Mouse (Mus musculus): Measurements from ENCODE around the gene Rhox4c. TPM values are rescaled to one million over a fixed set of nuclear protein-coding genes. Genes with fewer than 3 reads are reported as not detected.
"Not testable (repeated sequence)": the region's sequence is repeated elsewhere in the genome, so short reads cannot be mapped to it uniquely, and the experiment has no call there.

Gene Rhox4c
- polyA plus RNA-seq (2015; fragmentation: Nextera tagmentation; extraction: Ambion mirVana): not detected in 2 replicates

- H3K4me2 ChIP-seq; H3K36me3 ChIP-seq; ATAC-seq (ENCODE audit: low FRiP score); H3K9ac ChIP-seq; H3K4me1 ChIP-seq (replicated peaks); H3K27ac ChIP-seq; H3K27me3 ChIP-seq; H3K9me3 ChIP-seq; H3K4me3 ChIP-seq: not testable (repeated sequence)
- WGBS: 95% methylated on average over 14 of the region's 14 CpGs
Measured at GRCm38 (mm10) chrX:37480037-37480436, at the start of gene Rhox4c. TSS of gene Rhox4c (plus strand) at chrX:37480337.

GRCm38 (mm10) chrX:37432194-37432593 lies 47.9 kb upstream of the Rhox4c start, which contains the start of gene Rhox4b:
TSS of gene Rhox4b (plus strand) at chrX:37432494.
- WGBS: 90% methylated on average over 14 of the region's 15 CpGs
- not testable (repeated sequence) for H3K9ac ChIP-seq; H3K36me3 ChIP-seq; H3K27me3 ChIP-seq; H3K4me3 ChIP-seq; H3K27ac ChIP-seq; H3K4me1 ChIP-seq (replicated peaks); H3K9me3 ChIP-seq; ATAC-seq (ENCODE audit: low FRiP score); H3K4me2 ChIP-seq

- H3K9ac ChIP-seq; H3K4me3 ChIP-seq; H3K4me2 ChIP-seq; H3K36me3 ChIP-seq; H3K4me1 ChIP-seq (replicated peaks); H3K27ac ChIP-seq; H3K9me3 ChIP-seq; H3K27me3 ChIP-seq; ATAC-seq (ENCODE audit: low FRiP score): not testable (repeated sequence)
- 95% methylated on average over 7 of the region's 10 CpGs for WGBS
Measured at GRCm38 (mm10) chrX:37453380-37453779, 26.8 kb upstream of the Rhox4c start, which contains the start of gene Rhox2c. TSS of gene Rhox2c (plus strand) at chrX:37453680.

GRCm38 (mm10) chrX:37458285-37458684 lies 21.9 kb upstream of the Rhox4c start, which contains the start of gene Rhox3c:
TSS of gene Rhox3c (plus strand) at chrX:37458585.
- ATAC-seq (ENCODE audit: low FRiP score); H3K4me3 ChIP-seq; H3K27me3 ChIP-seq; H3K9ac ChIP-seq; H3K36me3 ChIP-seq; H3K27ac ChIP-seq; H3K9me3 ChIP-seq; H3K4me1 ChIP-seq (replicated peaks); H3K4me2 ChIP-seq: not testable (repeated sequence)
- WGBS: 90% methylated on average over 3 of the region's 4 CpGs

- H3K4me2 ChIP-seq; H3K9me3 ChIP-seq; ATAC-seq (ENCODE audit: low FRiP score); H3K9ac ChIP-seq; H3K36me3 ChIP-seq; H3K27ac ChIP-seq; H3K4me1 ChIP-seq (replicated peaks); H3K4me3 ChIP-seq; H3K27me3 ChIP-seq: not testable (repeated sequence)
- WGBS: 91% methylated on average over 16 of the region's 18 CpGs
Measured at GRCm38 (mm10) chrX:37514059-37514458, 33.9 kb downstream of the Rhox4c start, which contains the start of gene Rhox4d. TSS of gene Rhox4d (plus strand) at chrX:37514359.

- not testable (repeated sequence) for H3K9ac ChIP-seq; H3K27me3 ChIP-seq; H3K4me3 ChIP-seq; H3K4me1 ChIP-seq (replicated peaks); H3K36me3 ChIP-seq; H3K27ac ChIP-seq; ATAC-seq (ENCODE audit: low FRiP score); H3K9me3 ChIP-seq; H3K4me2 ChIP-seq
- WGBS: 93% methylated on average over 3 of the region's 8 CpGs
Measured at GRCm38 (mm10) chrX:37530152-37530551, 50.0 kb downstream of the Rhox4c start, which contains the start of gene Rhox2e. TSS of gene Rhox2e (plus strand) at chrX:37530452.

Other genes with a start within 250 kb of the Rhox4c start
- gene Rhox2a, start 235.4 kb upstream of the Rhox4c start, polyA plus RNA-seq (2015; fragmentation: Nextera tagmentation; extraction: Ambion mirVana): 0.32 TPM in 1 of 2 replicates, not detected in the other
- gene Rhox3a, start 230.4 kb upstream of the Rhox4c start, polyA plus RNA-seq (2015; fragmentation: Nextera tagmentation; extraction: Ambion mirVana): not detected in 2 replicates
- gene Rhox4a, start 215.0 kb upstream of the Rhox4c start, polyA plus RNA-seq (2015; fragmentation: Nextera tagmentation; extraction: Ambion mirVana): not detected in 2 replicates
- gene Rhox3a2, start 100.3 kb upstream of the Rhox4c start, polyA plus RNA-seq (2015; fragmentation: Nextera tagmentation; extraction: Ambion mirVana): not detected in 2 replicates
- gene Rhox4a2, start 89.5 kb upstream of the Rhox4c start, polyA plus RNA-seq (2015; fragmentation: Nextera tagmentation; extraction: Ambion mirVana): not detected in 2 replicates
- not detected in 2 replicates for gene Rhox2b, start 68.3 kb upstream of the Rhox4c start, polyA plus RNA-seq (2015; fragmentation: Nextera tagmentation; extraction: Ambion mirVana)
- gene Rhox4b, start 47.8 kb upstream of the Rhox4c start, polyA plus RNA-seq (2015; fragmentation: Nextera tagmentation; extraction: Ambion mirVana): not detected in 2 replicates
- 0.94 TPM in 1 of 2 replicates, not detected in the other for gene Rhox2c, start 26.7 kb upstream of the Rhox4c start, polyA plus RNA-seq (2015; fragmentation: Nextera tagmentation; extraction: Ambion mirVana)
- not detected in 2 replicates for gene Rhox3c, start 21.8 kb upstream of the Rhox4c start, polyA plus RNA-seq (2015; fragmentation: Nextera tagmentation; extraction: Ambion mirVana)
- not detected in 2 replicates for gene Rhox2d, start 13.1 kb downstream of the Rhox4c start, polyA plus RNA-seq (2015; fragmentation: Nextera tagmentation; extraction: Ambion mirVana)
- not detected in 2 replicates for gene Rhox4d, start 34.0 kb downstream of the Rhox4c start, polyA plus RNA-seq (2015; fragmentation: Nextera tagmentation; extraction: Ambion mirVana)
- gene Rhox2e, start 50.1 kb downstream of the Rhox4c start, polyA plus RNA-seq (2015; fragmentation: Nextera tagmentation; extraction: Ambion mirVana): not detected in 2 replicates
- not detected in 2 replicates for gene Rhox3e, start 61.7 kb downstream of the Rhox4c start, polyA plus RNA-seq (2015; fragmentation: Nextera tagmentation; extraction: Ambion mirVana)
- gene Rhox4e, start 77.1 kb downstream of the Rhox4c start, polyA plus RNA-seq (2015; fragmentation: Nextera tagmentation; extraction: Ambion mirVana): not detected in 2 replicates
- not detected in 2 replicates for gene Rhox2f, start 91.1 kb downstream of the Rhox4c start, polyA plus RNA-seq (2015; fragmentation: Nextera tagmentation; extraction: Ambion mirVana)
- not detected in 2 replicates for gene Rhox3f, start 100.7 kb downstream of the Rhox4c start, polyA plus RNA-seq (2015; fragmentation: Nextera tagmentation; extraction: Ambion mirVana)
- not detected in 2 replicates for gene Rhox4f, start 127.4 kb downstream of the Rhox4c start, polyA plus RNA-seq (2015; fragmentation: Nextera tagmentation; extraction: Ambion mirVana)
- not detected in 2 replicates for gene Rhox3g, start 148.3 kb downstream of the Rhox4c start, polyA plus RNA-seq (2015; fragmentation: Nextera tagmentation; extraction: Ambion mirVana)
- not detected in 2 replicates for gene Rhox2g, start 163.1 kb downstream of the Rhox4c start, polyA plus RNA-seq (2015; fragmentation: Nextera tagmentation; extraction: Ambion mirVana)
- not detected in 2 replicates for gene Rhox4g, start 171.0 kb downstream of the Rhox4c start, polyA plus RNA-seq (2015; fragmentation: Nextera tagmentation; extraction: Ambion mirVana)
- not detected in 2 replicates for gene Rhox3h, start 188.4 kb downstream of the Rhox4c start, polyA plus RNA-seq (2015; fragmentation: Nextera tagmentation; extraction: Ambion mirVana)
- not detected in 2 replicates for gene Rhox2h, start 192.9 kb downstream of the Rhox4c start, polyA plus RNA-seq (2015; fragmentation: Nextera tagmentation; extraction: Ambion mirVana)

Data from hindbrain, embryonic 13.5 days (tissue).